Mouse (Mus musculus) spleen, adult 2 months (tissue): ENCODE data around the gene H6pd. TPM values are rescaled to one million over a fixed set of nuclear protein-coding genes. Genes with fewer than 3 reads are reported as not detected.

Source experiments
- DNase-seq, 2 experiments: peaks; one replicate each; pipeline versions ENCODE4 v3.0.0 to v3.0.0-alpha.2; 2012 to 2021; ENCODE audit warnings: low spot score in 2 of 2, low read depth in 1 of 2
- H3K27ac ChIP-seq: fragments of 200-500 bp; 2 replicates; pipeline ENCODE4 v1.5.1; 2012; ENCODE audit warnings: low read length, inconsistent platforms; ENCODE audit not compliant: insufficient read depth
- H3K27me3 ChIP-seq: fragments of 200-500 bp; 2 replicates; pipeline ENCODE4 v1.6.1; 2012; ENCODE audit warnings: mild to moderate bottlenecking, moderate library complexity, low read length, inconsistent platforms; ENCODE audit not compliant: control insufficient read depth, insufficient read depth
- H3K36me3 ChIP-seq: fragments of 200-500 bp; 2 replicates; pipeline ENCODE4 v1.6.1; 2012; ENCODE audit warnings: mild to moderate bottlenecking, low read length, inconsistent platforms; ENCODE audit not compliant: control insufficient read depth, insufficient read depth
- H3K4me1 ChIP-seq: fragments of 200-500 bp; 2 replicates; pipeline ENCODE4 v1.6.1; 2011; ENCODE audit warnings: inconsistent platforms; ENCODE audit not compliant: control insufficient read depth, insufficient read depth, insufficient read length
- H3K4me3 ChIP-seq: fragments of 200-500 bp; 2 replicates; pipeline ENCODE4 v1.5.1; 2011; ENCODE audit warnings: mild to moderate bottlenecking, inconsistent platforms; ENCODE audit not compliant: insufficient read depth, insufficient read length; ENCODE audit errors: extremely low read depth
- CTCF ChIP-seq: fragments of 200-500 bp; IDR thresholded peaks from 2 replicates; pipeline ENCODE4 v1.5.1; 2011; ENCODE audit warnings: mild to moderate bottlenecking, inconsistent platforms; ENCODE audit not compliant: insufficient read depth, insufficient read length, insufficient replicate concordance; ENCODE audit errors: extremely low read depth
- POLR2A ChIP-seq: fragments of 200-500 bp; IDR thresholded peaks from 2 replicates; pipeline ENCODE4 v1.6.1; 2011; ENCODE audit warnings: low read depth, low read length, inconsistent platforms
- WGBS: fragments of 180-500 bp; shearing (Covaris S2); methylation state at CpG from one replicate; pipeline ENCODE4 v1.1.7; 2018; 5-methylcytosine and 5-hydroxymethylcytosine counted together
- polyA plus RNA-seq: library from polyadenylated mRNA; depleted of rRNA; stranded (reverse); fragments of >200 nt; gene quantifications from 2 replicates; pipeline ENCODE4 v1.2.3, GENCODE M21; 2012; rRNA removed

Gene H6pd
- polyA plus RNA-seq, 1 experiment, result 36.1 TPM

DNA sequence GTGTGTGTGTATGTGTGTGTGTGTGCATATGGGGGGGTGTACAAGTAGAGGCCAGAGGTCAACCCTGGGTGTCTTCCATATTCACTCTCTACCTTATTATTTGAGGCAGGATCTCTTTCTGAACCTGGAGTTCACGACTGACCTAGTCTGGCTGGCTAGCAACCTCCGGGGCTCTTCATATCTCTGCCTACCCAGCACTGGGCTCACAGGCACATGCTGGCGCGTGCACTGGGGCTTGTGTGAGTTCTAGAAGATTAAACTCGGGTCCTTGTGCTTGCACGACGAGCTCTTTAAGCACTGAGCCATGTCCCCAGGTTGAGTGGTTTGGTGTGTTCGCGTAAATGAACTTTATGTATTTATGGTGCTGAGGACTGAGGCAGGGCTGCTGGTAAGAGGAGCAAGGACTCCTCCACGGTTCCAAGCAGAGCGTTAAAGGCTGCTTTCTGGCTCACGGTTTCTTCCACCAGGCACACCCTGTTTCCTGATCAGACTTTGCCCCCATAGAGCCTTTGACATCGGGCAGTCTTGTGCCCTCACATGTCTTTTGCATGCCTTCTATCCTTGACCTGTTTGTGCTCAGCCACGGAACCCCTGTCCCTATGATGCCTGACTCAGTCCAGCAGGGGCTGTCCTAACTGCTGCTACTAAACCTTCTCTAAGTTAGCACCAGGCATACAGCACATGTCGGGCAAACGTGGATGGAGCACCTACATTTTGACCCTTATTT lies 75.1 kb downstream of the H6pd start:
- TF ChIP-seq POLR2A (no peak), CTCF (no peak)
- no peak overlapping the region for H3K27ac ChIP-seq
- H3K36me3 ChIP-seq, result no peaks in the 10 kb centered on the region
- no peaks in the 10 kb centered on the region for H3K27me3 ChIP-seq
- no peak for DNase-seq
- no peaks in the 10 kb centered on the region for H3K4me1 ChIP-seq
- no peak overlapping the region for H3K4me3 ChIP-seq
- WGBS, result 86% methylated on average over 16 of the region's 16 CpGs

DNA sequence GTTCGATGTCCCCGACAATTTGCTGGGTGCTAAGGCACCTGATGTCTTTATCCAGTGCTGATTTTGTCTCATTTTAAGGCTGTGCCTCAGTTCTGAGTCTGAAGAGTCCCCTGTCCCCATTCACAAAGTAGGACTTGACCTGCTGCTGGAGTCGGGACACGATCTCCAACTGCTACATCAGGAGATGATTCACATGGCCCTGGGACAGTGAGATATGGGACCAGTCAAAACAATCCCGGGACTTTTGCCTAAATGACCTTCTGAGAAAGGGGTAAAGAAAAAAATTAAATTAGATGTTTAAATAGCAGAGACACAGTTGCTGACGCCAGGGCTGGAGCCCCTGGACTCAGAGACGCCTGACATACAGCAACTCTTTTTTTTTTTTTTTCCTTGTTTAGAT lies 75.8 kb downstream of the H6pd start:
- DNase-seq, result no peak
- Histone ChIP-seq H3K27ac (no peak overlapping the region), H3K4me1 (no peaks in the 10 kb centered on the region), H3K4me3 (no peak overlapping the region), H3K27me3 (no peaks in the 10 kb centered on the region), H3K36me3 (no peaks in the 10 kb centered on the region)
- WGBS, result 91% methylated on average over 7 of the region's 7 CpGs
- no peak for TF ChIP-seq POLR2A
- no peak for TF ChIP-seq CTCF

DNA sequence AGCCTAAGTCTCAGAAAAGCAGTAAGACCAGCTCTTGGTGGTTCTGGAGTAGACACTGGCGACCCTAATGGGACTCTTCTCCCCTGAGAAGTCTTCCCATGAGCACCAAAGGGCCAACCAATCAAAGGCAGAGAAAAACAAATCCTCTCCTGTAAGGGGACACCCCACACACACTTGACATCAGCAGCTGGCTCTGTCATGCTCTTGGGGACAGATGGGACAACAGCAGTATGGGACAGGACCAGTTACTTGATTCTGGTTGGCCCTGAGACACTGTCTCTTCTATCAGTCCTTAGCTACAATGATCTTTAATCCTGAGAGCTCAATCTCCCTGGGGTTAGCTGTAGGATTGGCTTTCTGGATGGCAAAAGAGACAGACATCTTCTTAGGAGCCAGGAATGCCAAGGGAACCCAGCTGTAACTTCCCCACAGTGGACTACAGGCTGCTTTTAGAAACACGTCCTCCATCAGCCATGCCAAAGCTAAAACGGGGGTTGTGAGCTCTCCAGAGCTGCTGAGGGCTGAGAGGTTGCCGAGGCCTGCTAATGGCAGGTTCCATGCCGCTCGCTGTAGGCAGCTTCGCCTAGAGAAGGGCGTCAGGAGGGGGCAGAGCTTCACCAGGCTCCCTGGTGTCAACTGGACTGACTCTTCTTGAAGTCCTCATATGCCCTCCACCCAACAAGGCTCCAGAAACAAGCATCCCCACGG lies 76.6 kb downstream of the H6pd start:
- Histone ChIP-seq H3K4me1 (no peaks in the 10 kb centered on the region), H3K27me3 (no peaks in the 10 kb centered on the region), H3K27ac (no peak overlapping the region), H3K4me3 (no peak overlapping the region), H3K36me3 (no peaks in the 10 kb centered on the region)
- whole genome bisulfite sequencing, result 84% methylated on average over 9 of the region's 9 CpGs
- no peak for TF ChIP-seq POLR2A
- no peak for TF ChIP-seq CTCF
- no peak for DNase-seq

DNA sequence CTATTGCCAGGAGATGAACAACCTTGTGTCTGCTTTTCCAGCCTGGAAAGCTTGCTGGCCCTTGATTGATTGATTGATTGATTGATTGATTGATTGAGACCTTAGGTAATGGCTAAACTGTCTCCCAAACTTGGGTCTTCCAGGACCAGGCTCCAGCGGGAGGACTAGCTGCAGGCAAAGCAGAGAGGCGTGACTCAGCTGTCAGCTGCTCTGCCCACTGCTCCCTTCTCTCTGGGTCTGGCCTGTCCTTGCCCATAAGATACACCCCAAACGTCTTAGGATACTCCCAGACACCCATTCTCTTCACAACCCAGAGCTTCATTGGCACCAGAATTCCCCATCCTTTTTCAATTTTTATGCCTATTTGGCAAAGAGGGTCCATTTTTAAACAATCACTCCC lies 78.1 kb downstream of the H6pd start:
- Histone ChIP-seq H3K36me3 (no peaks in the 10 kb centered on the region), H3K27ac (no peak overlapping the region), H3K27me3 (no peaks in the 10 kb centered on the region), H3K4me3 (no peak overlapping the region), H3K4me1 (no peaks in the 10 kb centered on the region)
- TF ChIP-seq POLR2A (no peak), CTCF (no peak)
- 69% methylated on average over 3 of the region's 3 CpGs for WGBS
- DNase-seq, result no peak

Other genes starting within 250 kb of the H6pd start
- gene Slc25a33, start 234.7 kb downstream of the H6pd start, polyA plus RNA-seq, result 5.4 and 7.1 TPM in 2 replicates
- 5.9 and 8.1 TPM in 2 replicates for gene Spsb1, start 54.0 kb downstream of the H6pd start, polyA plus RNA-seq
- 4.2 and 5.8 TPM in 2 replicates for gene Gpr157, start 78.3 kb upstream of the H6pd start, polyA plus RNA-seq
- gene Slc2a5, start 110.3 kb upstream of the H6pd start, polyA plus RNA-seq, result 0.05 and 0.18 TPM in 2 replicates
- gene Slc2a7, start 139.9 kb upstream of the H6pd start, polyA plus RNA-seq, result not detected in 2 replicates
- gene Car6, start 192.3 kb upstream of the H6pd start, polyA plus RNA-seq, result not detected in 2 replicates
- gene Eno1, start 227.7 kb upstream of the H6pd start, polyA plus RNA-seq, result 120 and 224 TPM in 2 replicates